Mouse (Mus musculus) midbrain, embryonic 14.5 days (tissue): ENCODE results near the gene Cx3cr1. TPM values are rescaled to one million over a fixed set of nuclear protein-coding genes. Genes with fewer than 3 reads are reported as not detected.

Experiments used
- ATAC-seq: fragments of 200-750 bp; cut with Nextera tagmentation; 2 replicates; pipeline ENCODE4 v1.8.0; 2017; ENCODE audit warnings: moderate number of reproducible peaks, moderate library complexity; ENCODE audit not compliant: low FRiP score, low TSS enrichment
- DNase-seq: peaks from one replicate; pipeline ENCODE4 v3.0.0-alpha.2; 2015
- H3K27ac ChIP-seq: fragments of 300-500 bp; sonication (generic); replicated peaks from 2 replicates; pipeline ENCODE4 v1.5.1; 2014; ENCODE audit warnings: mild to moderate bottlenecking, low read depth, low read length, moderate library complexity
- H3K27me3 ChIP-seq: fragments of 300-500 bp; sonication (generic); 2 replicates; pipeline ENCODE4 v1.6.1; 2014; ENCODE audit warnings: low read length, control low read depth, mixed read lengths; ENCODE audit not compliant: control insufficient read depth, insufficient read depth
- H3K36me3 ChIP-seq: fragments of 300-500 bp; sonication (generic); 2 replicates; pipeline ENCODE4 v1.6.1; 2014; ENCODE audit warnings: low read length, control low read depth; ENCODE audit not compliant: control insufficient read depth, insufficient read depth
- H3K4me1 ChIP-seq: fragments of 300-500 bp; sonication (generic); 2 replicates; pipeline ENCODE4 v1.6.1; 2014; ENCODE audit warnings: mild to moderate bottlenecking, antibody characterized with exemption, low read length, control low read depth; ENCODE audit not compliant: control insufficient read depth, insufficient read depth
- H3K4me2 ChIP-seq: fragments of 300-500 bp; sonication (generic); 2 replicates; pipeline ENCODE4 v1.6.1; 2014; ENCODE audit warnings: mild to moderate bottlenecking, low read length, moderate library complexity
- H3K4me3 ChIP-seq: fragments of 300-500 bp; sonication (generic); replicated peaks from 2 replicates; pipeline ENCODE4 v1.5.1; 2014; ENCODE audit warnings: low read depth, low read length
- H3K9ac ChIP-seq: fragments of 300-500 bp; sonication (generic); replicated peaks from 2 replicates; pipeline ENCODE4 v1.6.1; 2014; ENCODE audit warnings: mild to moderate bottlenecking, low read length, moderate library complexity
- H3K9me3 ChIP-seq: fragments of 300-500 bp; sonication (generic); 2 replicates; pipeline ENCODE4 v1.6.1; 2016; ENCODE audit warnings: low read length, control low read depth, mixed read lengths; ENCODE audit not compliant: control insufficient read depth
- WGBS: fragments of 180-500 bp; shearing (Covaris S2); extraction: QIAGEN DNeasy Blood & Tissue Kit; methylation state at CpG from one replicate; pipeline ENCODE4 v1.1.7; 2014; 5-methylcytosine and 5-hydroxymethylcytosine counted together
- polyA plus RNA-seq: library from polyadenylated mRNA; unstranded; fragments of >200 nt; fragmentation: Nextera tagmentation; extraction: Ambion mirVana; gene quantifications from 2 replicates; pipeline ENCODE4 v1.2.1, GENCODE M21; 2014

Gene Cx3cr1
- polyA plus RNA-seq, 1 experiment from 2014 or later, result 5.0 TPM

DNA sequence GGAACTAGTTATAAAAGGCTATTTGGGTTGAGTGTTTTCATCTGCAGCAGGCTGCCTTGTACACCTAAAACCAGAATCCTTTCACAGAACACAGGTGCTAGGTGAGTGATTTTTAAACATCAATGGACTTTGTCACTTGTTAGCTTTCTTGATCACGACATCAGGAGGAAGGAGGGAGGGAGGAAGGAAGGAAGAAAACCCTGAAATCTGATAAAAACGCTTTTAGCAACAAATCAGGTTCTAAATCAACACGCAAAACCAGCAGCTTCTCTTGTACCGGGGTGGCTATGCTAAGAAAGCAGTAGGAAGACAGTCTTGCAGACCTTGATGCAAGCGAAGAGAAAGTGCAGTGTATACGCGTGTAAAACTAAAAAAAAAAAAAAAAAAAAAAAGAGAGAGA is 10.2 kb upstream of the Cx3cr1 start:
- DNase-seq (no peak), ATAC-seq (no peak)
- Histone ChIP-seq H3K4me2 (no peak overlapping the region), H3K4me1 (no peaks in the 10 kb centered on the region), H3K36me3 (no peaks in the 10 kb centered on the region), H3K27me3 (no peaks in the 10 kb centered on the region), H3K4me3 (no peak overlapping the region), H3K27ac (no peak overlapping the region), H3K9me3 (no peaks in the 10 kb centered on the region), H3K9ac (no peak overlapping the region)
- 83% methylated on average over 7 of the region's 7 CpGs for WGBS

DNA sequence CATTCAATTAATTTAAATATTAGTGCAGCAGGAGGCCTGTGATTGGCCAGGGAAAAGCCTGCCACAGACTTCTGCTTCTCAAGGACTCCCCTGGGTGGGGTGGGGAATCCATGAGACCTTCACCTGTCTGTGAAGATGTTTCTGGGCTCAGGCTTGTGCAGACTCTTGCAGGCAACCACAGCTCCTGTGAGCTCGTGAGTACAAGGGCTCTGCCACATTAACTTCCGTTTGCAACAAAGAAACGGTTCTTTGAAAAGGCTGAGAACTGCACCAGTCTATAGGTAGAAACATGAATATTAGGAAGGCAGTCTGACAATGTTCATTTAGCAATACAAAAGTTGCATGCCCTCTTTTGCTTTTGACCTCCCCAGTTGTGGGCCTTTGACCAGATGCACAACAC is 8.6 kb upstream of the Cx3cr1 start:
- H3K27ac ChIP-seq, result no peak overlapping the region
- WGBS, result 84% methylated on average over 3 of the region's 3 CpGs
- no peak for DNase-seq

DNA sequence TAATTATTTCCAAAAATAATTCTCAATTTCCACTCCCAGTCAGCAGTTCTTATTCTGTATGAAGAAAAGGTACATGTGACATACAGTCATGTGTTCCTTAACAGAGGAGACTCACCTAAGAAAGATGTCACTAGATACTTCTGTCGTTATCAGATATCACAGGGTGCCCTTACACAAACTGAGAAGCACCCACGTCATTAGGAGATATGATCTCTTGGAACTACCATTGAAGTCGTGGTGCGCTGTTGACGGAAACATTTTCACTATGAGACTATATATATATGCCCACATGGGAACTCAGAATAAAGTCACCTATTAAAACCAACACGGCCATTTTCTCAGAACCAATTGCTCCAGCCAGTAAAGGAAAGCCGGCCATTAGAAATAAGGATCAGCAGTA is 4.8 kb upstream of the Cx3cr1 start:
- no peaks in the 10 kb centered on the region for H3K27me3 ChIP-seq
- no peaks in the 10 kb centered on the region for H3K9me3 ChIP-seq
- ATAC-seq, result no peak
- no peaks in the 10 kb centered on the region for H3K36me3 ChIP-seq
- no peak for DNase-seq
- no peak overlapping the region for H3K9ac ChIP-seq
- H3K4me3 ChIP-seq, result no peak overlapping the region
- H3K4me1 ChIP-seq, result no peaks in the 10 kb centered on the region
- WGBS, result 92% methylated on average over 7 of the region's 7 CpGs
- H3K4me2 ChIP-seq, result no peak overlapping the region
- no peak overlapping the region for H3K27ac ChIP-seq

More for the DNA sequence above, 8.6 kb upstream of the Cx3cr1 start:
- Histone ChIP-seq H3K27me3 (no peaks in the 10 kb centered on the region), H3K36me3 (no peaks in the 10 kb centered on the region), H3K9ac (no peak overlapping the region), H3K4me3 (no peak overlapping the region), H3K4me1 (no peaks in the 10 kb centered on the region), H3K9me3 (no peaks in the 10 kb centered on the region), H3K4me2 (no peak overlapping the region)
- ATAC-seq, result no peak

DNA sequence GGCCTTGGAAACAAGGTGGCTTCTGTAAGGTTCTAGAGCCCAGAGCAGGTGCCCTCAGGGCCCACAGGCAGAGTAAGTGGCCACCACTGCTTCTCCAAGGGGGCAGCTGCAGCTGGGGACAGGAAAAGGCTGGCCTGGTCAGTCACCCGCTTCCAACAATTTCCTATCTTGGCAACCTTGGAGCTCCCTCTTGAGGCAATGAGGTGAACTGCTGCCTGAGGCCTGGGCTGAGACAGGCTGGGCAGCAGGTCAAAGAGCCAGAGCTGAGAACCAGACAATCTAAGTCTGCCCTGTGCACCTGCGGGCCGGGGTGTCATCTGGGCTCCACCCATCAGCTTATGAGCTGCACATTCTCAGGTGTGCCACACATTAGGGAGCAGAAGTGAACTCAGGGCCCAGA is 3.5 kb upstream of the Cx3cr1 start:
- 20% methylated on average over 3 of the region's 3 CpGs for WGBS
- Histone ChIP-seq H3K36me3 (no peaks in the 10 kb centered on the region), H3K9me3 (no peaks in the 10 kb centered on the region), H3K9ac (no peak overlapping the region), H3K27ac (no peak overlapping the region), H3K4me1 (no peaks in the 10 kb centered on the region), H3K4me3 (no peak overlapping the region), H3K27me3 (no peaks in the 10 kb centered on the region), H3K4me2 (no peak overlapping the region)
- peak; percentile 84 for DNase-seq
- no peak for ATAC-seq

DNA sequence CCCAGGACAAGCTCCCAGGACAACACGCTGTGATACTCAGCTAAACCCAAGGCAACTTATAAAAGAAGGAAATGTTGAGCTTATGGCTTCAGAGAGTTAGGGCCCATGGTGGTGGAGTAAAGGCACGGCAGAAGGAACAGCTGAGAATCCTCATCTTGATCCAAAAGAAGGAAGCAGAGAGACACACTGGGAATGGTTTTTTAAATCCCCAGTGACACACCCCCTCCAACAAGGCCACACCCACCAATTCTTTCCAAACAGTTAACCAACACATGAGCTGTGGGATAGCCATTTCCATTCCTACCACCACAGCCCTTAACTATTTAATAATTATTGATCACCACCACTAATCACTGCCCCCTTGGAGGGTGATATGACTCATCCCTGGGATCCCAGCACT is 1.6 kb upstream of the Cx3cr1 start:
- Histone ChIP-seq H3K9ac (no peak overlapping the region), H3K4me2 (no peak overlapping the region), H3K4me1 (no peaks in the 10 kb centered on the region), H3K36me3 (no peaks in the 10 kb centered on the region), H3K9me3 (no peaks in the 10 kb centered on the region), H3K27me3 (no peaks in the 10 kb centered on the region), H3K4me3 (no peak overlapping the region), H3K27ac (no peak overlapping the region)
- WGBS, result 75% methylated on average over 2 of the region's 2 CpGs
- ATAC-seq, result no peak
- no peak for DNase-seq

DNA sequence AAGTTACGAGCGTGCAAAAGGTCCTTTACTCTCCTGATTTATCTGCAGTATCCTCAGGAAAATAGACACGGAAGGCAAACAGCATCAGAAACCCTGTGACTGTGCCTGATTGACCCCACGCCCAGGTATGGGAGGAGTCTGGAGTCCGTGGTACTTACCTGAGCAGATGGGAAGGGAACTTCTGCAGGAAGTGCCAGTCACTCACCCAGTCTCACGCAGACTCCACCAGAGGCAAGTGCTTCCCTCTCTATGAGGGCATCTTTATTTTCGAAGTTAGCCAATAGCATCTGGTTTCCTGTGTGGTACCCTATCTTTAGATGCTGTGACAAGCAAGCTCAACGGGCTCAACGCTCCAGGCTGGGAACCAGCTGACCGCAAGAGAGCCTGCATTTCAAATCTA is 1.6 kb downstream of the Cx3cr1 start:
- Histone ChIP-seq H3K4me2 (no peak overlapping the region), H3K9me3 (no peaks in the 10 kb centered on the region), H3K27ac (no peak overlapping the region), H3K27me3 (no peaks in the 10 kb centered on the region), H3K4me3 (no peak overlapping the region), H3K9ac (no peak overlapping the region), H3K4me1 (no peaks in the 10 kb centered on the region), H3K36me3 (no peaks in the 10 kb centered on the region)
- DNase-seq (no peak), ATAC-seq (no peak)
- WGBS, result 67% methylated on average over 10 of the region's 10 CpGs

DNA sequence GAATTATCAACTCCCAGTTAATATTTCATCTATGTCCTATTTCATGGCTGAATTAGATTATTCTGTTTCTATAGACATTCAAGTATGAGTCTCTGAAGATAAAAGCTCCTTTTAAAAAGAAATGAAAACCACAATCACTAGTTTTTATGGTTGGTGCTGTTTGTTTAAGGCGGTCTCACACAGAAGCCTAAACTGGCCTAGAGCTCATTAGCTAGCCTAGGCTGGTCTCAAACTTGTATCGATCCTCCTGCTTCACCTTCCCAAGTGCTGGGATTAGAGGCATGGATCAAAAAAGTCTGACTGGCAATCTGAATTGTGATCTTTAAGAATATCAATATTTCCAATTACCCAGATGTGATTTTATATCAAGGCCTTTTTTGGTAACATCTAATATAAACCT is 2.1 kb downstream of the Cx3cr1 start:
- no peak overlapping the region for H3K4me2 ChIP-seq
- ATAC-seq (no peak), DNase-seq (no peak)
- H3K4me3 ChIP-seq, result no peak overlapping the region
- no peak overlapping the region for H3K27ac ChIP-seq
- H3K36me3 ChIP-seq, result no peaks in the 10 kb centered on the region
- 88% methylated on average over 2 of the region's 2 CpGs for WGBS
- no peaks in the 10 kb centered on the region for H3K4me1 ChIP-seq
- H3K9ac ChIP-seq, result no peak overlapping the region
- no peaks in the 10 kb centered on the region for H3K9me3 ChIP-seq
- no peaks in the 10 kb centered on the region for H3K27me3 ChIP-seq

DNA sequence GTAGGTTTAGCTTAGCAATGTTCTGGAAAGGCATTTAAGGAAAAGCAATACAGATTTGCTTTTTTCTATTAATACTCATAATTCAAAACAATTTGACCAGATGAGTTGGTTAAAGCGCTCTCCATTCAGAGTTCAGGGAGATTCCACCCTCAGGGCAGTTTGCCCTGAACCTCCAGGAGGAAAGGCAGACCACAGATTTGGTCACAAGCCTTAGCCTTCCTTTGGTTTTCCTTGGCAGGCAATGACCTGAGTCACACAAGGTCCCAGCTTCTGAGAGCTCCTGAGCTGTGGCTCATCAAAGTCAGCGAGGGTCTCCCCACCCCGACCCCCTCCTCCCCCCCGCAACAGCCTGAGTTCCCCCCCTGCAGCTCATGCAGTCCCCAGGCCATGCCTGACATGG is 5.4 kb downstream of the Cx3cr1 start:
- Histone ChIP-seq H3K36me3 (no peaks in the 10 kb centered on the region), H3K27ac (no peak overlapping the region), H3K4me2 (no peak overlapping the region), H3K9ac (no peak overlapping the region), H3K4me3 (no peak overlapping the region), H3K9me3 (no peaks in the 10 kb centered on the region), H3K27me3 (no peaks in the 10 kb centered on the region), H3K4me1 (no peaks in the 10 kb centered on the region)
- WGBS, result 66% methylated on average over 4 of the region's 4 CpGs
- no peak for DNase-seq
- ATAC-seq, result no peak

DNA sequence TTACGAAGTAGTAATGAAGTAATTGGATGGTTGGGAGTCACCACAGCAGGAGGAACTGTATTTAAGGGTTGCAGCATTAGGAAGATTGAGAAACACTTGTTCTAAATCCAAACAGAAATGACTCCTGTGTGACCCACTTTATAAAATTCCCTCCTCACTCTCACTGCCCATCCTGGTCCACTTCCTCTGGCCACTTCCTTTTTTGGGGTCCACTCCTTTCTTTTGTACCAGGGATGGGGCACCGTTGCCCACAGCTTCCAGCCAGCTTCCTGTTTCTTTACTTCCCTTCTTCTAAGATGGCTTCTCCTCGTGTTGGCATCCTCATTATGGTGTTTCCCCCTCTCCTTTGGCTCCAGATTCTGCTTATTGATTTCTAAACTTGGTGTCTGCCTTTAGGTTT is 10.9 kb downstream of the Cx3cr1 start:
- Histone ChIP-seq H3K36me3 (no peaks in the 10 kb centered on the region), H3K4me2 (no peak overlapping the region), H3K27me3 (no peaks in the 10 kb centered on the region), H3K4me3 (no peak overlapping the region), H3K4me1 (no peaks in the 10 kb centered on the region), H3K9ac (no peak overlapping the region), H3K9me3 (no peaks in the 10 kb centered on the region), H3K27ac (no peak overlapping the region)
- ATAC-seq (no peak), DNase-seq (no peak)
- 73% methylated on average over 3 of the region's 3 CpGs for WGBS
